Mouse (Mus musculus) kidney, adult 8-10 months (tissue): ENCODE measurements around the gene Grid2.
"Not testable (repeated sequence)": the region's sequence is repeated elsewhere in the genome, so short reads cannot be mapped to it uniquely, and the experiment has no call there.

Source experiments
- DNase-seq, 2 experiments: peaks; one replicate each; pipeline ENCODE4 v3.0.0; 2022

Gene Grid2

DNA sequence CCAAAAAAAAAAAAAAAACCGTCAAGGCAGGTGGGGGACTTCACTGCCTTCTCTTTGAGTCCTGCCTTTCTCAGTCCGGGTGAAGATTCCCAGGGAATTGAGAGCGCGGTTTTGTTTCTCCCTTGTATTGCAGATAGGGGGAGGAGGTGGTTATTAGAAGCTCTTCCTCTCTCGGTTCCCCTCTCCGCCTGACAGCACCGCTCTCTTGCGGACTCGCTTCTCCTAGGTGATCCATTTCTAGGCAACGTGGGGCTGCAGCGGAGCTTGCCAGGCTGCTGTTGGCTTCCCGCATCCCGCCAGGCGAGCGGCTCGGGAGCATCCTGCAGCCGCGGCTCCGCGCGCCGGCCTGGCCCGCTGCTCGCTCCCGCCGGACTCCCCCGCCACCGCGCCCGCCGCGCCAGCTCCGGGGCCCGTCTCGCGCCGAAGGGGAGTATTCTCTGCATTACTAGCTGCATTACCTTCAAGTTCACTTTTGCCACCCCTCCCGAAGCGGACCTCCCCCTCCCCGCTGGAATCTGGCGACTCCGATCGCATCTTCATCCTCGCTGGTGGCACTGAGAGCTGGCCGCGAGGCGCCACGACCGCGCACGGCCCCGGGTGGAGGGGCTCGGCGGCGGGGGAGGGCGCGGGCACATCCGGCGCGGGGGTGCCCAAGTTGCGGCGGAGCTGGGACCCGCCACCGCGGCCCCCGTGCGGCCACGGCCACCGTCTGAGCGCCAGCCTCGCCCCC lies at the start of gene Grid2:
Gene Grid2 (plus strand): TSS at position 51 of the 730 bp plus-strand sequence.
- DNase-seq = no peak

DNA sequence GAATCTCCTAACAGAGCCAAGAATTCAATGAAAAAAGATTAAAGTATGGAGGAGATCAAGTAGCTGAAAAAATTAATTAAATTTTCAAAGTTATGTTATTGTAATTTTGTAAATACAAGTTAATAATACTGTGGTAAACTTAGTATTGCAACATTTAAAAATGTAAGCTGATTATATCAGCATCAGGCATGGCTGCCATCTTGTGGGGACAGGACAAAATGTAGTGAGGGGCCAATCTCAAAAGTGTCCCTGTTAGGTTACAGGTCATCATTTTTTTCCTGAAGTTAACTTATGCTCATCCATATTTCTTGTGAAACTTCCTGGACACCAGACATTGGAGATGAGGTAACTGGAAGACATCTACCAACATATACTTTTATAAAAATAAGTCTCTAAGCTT lies 4.9 kb upstream of the Grid2 start:
- DNase-seq = no peak

DNA sequence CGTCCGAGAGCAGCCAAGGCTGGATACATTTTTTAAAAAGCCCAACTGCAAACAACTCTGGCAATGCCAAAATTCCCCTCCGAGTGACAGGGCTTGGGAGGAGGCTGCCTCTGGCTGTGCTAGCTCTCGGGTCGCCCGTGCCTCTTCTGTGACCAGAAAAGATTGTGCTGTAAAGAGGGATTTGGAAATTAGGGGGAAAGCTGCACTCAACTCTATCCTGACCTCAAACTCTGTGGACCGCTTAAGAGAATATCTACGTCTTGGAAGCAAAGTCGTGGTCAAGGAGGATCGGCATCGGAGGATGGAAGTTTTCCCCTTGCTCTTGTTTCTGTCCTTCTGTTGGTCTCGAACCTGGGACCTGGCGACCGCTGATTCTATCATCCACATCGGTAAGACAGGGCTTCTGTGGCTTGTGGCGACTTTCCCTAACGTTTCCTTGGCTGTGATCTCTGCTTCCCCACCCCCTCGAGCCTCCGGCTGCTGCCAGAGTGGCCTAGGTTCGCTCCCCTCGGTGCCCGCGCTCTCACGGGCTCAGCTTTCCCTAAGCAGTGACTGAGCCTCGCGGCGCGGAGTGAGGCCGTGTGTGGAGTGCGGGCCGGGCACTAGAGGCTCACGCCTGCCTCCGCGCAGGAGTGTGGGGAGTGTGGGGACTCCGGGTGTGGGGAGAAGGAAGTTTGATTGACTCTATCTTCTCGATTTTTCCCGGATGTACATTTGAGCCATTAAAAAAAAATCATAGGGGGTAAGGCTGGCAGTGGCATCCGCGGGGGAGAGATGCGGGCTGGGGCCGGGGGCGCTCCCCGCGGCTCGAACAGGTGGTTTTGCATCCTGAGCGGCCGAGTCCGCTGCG lies 1.1 kb downstream of the Grid2 start:
- no peak for DNase-seq

DNA sequence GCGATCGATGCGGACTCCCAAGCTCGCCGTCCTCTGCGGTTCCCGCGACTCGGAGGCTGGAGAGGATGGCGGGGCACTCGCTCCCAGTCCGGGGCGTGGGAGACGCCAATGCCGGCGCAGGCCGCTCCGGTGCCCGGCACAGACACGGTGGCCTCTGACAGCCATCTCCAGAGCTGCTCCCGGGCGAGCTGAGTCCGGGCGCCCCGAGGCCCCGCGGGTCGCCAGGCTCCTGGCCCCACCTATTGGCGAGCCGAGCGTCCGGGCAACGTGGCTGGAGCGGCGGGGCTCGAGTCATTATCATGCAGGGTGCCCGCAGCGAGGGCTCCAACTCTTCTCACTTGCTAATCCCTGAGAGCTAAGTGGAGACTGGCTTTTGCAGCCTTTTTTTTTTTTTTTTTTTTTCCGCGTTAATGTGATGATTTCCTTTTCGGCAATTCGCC lies 1.8 kb downstream of the Grid2 start:
- no peak for DNase-seq

DNA sequence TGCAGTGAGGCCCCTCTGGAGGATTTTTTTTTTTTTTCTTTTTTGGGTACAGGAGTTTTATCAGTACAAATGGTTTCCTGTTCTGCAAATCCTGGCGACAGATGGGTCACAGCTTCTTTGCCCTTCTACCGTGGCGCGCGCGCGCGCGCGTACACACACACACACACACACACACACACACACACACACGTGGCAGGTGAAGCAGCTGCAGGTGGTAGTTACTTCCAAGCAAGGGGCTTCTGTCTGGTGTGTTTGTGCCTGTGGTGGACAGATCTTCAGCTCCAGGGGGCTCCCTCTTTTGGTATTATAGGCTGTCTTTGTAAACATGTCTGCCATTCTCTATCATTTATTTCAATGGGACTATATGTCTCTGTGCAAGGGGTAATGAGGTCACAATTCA lies 2.2 kb downstream of the Grid2 start:
- DNase-seq = no peak

DNA sequence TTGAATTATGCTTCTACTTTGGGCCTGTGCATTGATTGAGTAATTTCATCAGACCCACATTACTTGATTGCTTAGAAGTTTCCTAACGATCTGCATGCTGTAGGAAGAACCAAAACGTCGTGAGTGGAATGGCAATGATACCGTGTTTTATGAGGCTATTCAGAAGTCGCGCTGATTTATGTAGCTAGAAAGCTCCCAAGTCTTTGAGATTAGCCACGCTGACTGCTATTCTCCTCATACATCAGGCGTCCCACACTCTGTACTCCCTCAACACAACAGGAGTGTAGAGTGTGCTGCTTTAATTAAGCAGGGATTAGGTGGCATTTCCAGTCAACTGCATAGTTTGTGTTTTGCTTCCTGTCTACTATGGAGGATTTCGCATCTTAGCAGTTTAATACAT lies 4.1 kb downstream of the Grid2 start:
- DNase-seq = no peak

DNA sequence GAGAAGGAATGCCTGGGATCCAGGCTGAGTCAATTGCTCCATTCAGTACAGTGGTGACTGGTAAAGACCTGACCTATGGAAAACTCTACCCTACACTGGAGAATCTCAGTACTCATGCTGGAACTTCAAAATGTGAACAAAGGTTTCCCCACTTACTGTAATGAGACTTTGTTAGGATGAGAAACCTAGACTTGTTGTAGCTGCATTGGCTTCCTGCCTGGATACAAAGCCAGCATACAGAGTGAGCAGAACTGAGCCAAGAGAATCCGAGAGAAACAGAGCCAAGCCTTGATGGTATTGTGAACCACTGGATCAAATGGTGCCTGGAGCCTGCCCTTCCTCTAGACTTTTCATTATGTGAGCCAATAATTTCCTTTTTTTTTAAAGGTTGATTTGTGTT lies 28.7 kb downstream of the Grid2 start:
- DNase-seq = no peak

DNA sequence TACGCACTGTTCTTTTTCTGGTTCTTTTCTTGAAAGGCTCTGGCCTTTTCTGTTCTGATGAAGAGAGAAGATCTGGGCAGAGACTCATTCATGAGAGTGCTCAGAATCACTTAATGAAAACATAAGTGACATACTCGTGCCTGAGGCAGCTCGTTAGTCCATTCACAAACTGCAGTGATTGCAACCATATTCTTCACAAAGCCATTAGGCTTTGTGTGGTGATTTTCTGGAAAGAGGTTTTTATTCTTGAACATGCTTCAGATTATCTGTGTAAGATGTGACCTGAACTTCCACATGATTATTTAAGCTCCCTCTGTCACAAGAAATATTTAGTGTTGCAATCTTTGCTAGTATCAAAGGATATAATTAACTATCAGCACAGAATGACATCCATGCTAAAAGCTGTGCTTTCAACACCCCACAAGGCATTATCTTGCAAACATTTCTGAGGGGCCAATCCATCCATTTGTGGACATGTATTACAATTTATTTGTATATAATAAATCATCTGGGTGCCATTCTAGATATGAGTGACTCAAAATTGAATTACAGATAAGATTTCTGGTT lies 86.8 kb downstream of the Grid2 start:
- DNase-seq = no peak

DNA sequence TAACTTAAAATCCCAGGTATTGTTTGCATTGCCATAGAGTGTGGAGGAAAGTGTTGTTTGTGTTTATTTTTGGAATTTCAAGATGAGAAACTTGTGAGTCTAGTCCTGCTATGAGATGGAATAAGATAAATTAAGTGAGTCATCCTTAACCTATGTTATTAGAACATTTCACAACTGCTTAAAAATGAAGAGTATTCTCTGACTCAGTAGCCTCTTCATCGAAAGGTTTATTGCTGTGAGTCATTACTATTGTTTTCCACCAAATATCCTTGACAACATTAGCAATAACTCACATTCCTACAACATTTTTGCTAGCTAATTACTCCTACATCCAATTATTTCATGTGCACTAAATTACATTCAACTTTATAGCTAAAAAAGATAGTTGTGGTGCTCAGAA lies 91.3 kb downstream of the Grid2 start:
- no peak for DNase-seq

DNA sequence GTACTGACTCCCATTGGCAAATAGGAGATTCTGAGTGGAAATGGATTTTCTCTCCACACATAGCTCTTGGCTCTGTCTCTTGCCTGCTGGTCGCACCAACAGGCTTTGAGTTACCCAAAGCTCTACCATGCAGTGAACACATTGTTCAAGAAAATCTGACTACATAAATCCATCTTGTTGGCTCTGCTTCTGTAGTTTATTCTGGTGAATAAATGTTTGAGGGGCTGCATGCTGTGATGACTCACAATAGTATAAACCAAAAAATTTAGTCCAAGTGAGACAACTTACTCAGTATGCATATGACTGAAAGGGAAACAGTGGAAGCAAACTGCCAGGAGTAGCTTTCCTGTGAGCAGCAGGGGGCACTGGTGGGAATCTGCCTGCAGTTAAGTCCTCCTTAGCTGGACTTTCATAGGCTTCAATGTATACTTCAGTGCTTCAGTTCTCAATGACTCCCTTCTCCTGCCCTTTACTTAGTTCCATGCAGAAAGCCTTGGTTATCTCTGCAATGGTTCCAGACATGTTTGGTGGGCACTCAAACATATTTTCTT lies 125.5 kb downstream of the Grid2 start:
- DNase-seq = no peak

DNA sequence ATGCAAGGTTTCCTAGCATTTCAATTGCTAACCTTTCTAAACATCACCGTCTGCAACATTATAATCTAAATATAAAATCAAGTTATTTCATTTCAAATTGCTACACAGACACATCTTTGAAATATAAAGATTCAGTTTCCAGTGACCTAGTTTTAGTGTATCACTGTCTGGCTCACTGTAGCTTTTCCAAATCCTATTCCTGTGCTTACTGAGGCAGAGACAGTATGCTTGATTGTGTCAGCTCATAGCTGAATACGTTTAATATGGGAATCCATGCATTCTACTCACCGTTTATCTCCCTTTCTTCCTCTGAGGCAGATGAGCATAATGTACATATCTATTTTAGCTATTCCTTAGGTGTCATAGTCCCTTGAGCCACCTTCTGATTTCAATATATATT lies 146.0 kb downstream of the Grid2 start:
- DNase-seq = no peak

DNA sequence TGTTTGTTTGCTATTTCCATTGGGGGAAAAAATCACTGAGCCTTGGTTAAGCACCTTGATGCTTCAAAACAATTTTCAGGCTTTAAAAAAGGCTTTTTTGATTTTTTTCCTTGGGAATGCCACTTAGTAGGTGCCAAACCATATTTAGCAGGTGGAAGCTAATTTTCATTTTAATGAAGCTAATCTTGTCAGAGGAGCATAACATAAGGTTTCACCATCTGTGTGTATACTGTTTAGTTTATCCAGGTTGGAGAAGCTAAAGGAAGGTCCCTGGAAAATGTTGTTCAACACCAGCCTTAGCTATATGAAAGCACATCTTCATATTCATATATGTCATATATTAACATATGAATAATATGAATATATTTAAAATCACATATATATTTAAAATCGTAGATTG lies 161.9 kb downstream of the Grid2 start:
- no peak for DNase-seq

DNA sequence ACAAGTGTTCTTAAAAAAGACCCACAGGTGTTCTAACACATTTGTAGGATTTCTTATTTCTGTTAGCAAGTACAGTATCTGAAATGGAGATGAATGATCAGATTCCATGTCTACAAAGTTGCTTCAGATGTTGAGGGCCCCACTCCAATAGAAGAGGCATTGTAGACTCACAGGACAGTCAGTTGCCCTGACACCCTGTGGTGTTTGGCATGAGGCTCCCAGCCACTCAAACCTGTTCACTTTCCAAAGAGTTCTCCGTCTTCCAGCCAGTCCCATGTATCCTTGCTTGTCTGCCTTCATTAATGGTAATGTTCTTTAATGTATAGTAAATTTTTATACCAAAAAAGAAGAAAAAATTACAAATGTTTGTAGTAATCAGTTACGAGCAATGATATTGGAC lies 177.1 kb downstream of the Grid2 start:
- no peak for DNase-seq

DNA sequence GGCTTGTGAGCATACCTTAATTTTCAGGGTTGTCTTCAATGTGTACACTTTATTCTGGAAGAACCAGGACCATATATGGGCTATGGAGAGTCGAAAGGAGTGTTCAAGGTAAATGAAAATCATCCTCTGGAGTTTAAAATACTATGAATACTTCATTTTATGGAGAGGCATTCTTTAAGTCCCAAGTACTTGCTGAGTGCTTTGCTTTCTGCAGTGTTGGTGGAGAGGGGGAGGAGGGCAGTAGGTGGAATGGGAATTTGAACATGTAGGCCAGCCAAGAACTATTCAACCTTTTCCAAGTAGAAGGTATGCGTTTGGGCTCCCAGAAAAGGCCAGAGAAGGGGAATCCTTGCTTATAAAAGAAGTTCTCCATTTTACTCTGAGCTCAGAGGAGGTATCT lies 192.5 kb downstream of the Grid2 start:
- DNase-seq = no peak

DNA sequence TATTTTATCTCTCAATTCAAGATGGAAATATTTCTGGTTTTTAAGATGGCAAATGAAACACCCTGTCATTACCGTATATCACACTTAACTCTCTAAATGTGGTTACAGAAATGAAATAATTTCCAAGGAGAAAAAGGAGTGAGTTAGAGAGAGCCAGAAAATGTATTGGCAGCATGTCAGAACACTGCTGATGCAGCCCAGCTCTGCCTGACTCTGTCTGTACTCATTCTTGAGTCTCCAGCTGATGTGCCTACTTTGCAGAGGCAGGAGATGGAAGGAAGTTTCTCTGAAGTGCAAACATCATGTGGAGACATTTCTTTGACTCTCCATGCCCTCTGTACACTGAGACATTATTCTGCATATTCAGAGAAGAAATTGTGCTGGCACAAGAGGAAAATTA lies 226.5 kb downstream of the Grid2 start:
- no peak for DNase-seq

DNA sequence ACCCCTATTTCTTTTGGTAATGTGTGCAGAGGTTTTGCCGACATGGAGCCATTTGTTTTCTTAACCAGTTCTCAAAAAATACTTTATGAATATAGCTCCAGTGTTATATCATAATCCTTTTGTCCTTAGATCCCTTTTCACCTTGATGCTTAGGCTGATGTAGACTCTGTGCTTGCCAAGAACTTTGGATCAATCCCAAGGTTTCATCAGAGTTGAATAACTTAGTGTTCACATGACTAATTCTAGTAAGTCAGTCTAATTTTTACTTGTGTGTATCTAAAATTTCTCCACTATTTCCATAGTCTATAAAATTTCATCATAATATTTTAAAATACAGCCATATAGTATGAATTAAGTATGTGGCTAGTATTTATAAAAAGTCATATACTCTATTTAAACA lies 259.3 kb downstream of the Grid2 start:
- DNase-seq = no peak

DNA sequence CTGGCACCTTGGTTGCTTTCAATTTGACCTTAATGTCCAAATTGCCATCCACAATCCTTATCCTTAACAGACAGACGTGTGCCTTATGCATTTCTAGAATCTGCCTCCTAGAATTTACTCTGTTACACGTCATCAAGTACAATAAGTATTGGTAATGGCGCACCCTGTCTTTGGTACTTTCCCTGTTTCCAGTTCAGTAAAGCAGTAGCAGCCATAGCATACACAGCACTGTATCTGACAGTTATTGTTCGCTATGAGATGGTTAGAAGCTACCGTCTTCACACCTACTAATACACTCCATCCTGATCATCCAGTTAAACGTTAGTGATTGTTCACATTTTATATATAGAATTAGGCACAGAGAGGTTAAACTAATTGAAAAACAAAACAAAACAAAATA lies 260.3 kb downstream of the Grid2 start:
- DNase-seq = no peak

DNA sequence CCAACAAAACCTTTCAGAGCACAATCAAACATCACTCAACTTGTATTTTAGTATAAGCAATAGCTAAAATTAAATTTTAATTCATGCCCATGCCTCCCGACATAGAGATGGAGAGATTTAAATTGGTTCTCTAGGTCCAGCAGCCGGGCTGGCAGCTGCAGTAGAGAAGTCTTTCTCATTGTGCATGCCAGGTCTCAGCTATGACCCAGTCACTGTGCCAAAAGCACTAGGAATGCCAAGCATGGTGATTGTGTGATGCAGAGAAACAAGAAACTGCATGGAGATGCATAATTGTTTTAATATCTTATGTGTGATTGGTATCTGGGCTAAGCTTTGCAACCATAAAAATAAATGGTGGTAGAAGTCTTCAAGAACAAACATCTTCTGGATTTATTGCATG lies 276.1 kb downstream of the Grid2 start:
- DNase-seq = no peak

DNA sequence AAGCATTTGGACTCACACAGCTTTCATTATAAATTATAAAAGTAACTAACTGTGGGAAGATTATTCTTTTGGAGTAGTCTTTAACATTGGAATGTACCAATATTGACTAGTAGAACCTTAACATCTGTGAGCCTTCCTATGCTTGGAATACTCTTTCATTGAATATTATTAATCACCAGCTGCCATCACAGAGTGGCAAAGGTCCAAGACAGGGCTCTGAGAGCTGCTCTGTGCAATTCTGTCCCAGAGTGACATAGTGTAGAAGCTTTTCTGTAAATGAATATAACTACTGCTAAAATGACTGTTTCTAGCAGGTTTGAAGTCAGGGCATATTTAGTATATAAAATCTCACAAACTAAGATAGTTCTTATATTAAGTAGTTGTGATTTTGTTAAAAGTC lies 277.2 kb downstream of the Grid2 start:
- DNase-seq = no peak

DNA sequence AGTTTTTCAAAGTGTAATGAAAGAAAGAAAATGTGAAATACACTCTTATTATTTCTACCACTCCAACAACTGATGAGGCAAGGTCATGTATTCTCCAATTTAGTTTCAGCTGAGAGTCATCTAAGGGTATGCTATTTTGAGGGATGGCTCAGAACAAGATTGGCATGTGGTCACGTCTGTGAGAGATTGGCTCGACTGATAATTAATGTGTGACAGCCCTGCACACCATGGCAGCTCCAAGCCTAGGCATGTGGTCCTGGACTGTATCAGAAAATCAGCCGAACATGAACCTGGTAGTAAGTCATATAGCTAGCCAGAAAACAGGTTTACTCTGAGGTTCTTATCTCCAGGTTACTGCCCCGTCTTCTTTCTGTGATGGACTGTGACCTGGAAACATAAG lies 292.1 kb downstream of the Grid2 start:
- no peak for DNase-seq

DNA sequence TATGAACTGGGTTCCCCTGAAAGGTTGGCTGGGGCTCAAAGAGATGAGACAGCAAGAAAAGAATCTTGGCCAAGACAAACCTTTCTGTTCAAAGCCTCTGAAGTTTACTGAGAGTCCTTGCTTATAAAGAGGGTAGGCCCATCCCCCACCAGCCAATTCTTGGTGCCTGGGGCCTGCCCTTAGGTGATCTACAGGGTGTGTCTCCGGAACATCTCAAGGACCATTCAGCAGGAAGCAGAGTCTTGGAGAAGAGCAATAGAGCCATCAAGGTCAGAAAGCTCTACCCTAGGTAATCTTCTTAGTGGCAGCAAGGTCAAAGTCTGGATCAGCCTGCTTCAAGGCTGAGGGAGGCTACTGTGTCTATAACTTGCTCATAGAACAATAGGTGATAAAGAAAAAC lies 313.1 kb downstream of the Grid2 start:
- not testable (repeated sequence) for DNase-seq

DNA sequence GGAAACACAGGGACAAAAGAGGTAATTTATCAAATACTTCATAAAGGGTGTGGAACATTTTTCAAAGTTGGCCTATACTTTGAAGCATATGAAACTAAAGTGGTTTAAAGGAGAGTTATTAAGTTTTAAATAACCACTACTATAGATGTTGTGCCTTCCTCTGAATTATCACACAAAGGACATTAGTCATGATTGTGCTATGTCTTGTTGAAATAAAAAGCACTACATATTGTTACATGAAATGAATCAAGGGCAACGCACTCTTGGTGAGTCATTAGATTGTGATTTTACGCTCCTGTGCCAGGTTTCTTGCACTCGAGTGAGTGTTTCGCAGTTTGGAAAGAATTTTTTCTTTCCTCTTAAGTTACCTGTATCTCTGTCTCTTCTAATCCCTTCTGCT lies 335.0 kb downstream of the Grid2 start:
- DNase-seq = no peak

DNA sequence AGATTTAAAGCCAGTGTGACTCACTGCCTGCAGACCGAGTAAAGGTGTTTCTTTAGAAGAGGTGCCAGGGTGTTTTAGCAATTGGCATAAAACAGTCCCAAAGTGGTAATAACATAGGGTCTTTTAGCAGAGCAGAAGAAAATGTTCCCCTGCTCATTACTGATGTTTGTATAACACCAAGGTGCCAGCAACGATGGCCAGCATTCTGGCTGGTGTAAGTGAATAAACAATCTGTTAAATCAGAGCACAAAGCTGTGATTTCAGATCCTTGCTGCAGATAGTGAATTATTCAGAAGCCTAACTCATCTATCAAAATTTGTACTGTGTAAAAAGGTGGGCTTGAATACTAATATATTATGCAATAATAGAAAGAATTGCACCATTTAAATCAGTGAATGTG lies 353.9 kb downstream of the Grid2 start:
- DNase-seq = no peak

DNA sequence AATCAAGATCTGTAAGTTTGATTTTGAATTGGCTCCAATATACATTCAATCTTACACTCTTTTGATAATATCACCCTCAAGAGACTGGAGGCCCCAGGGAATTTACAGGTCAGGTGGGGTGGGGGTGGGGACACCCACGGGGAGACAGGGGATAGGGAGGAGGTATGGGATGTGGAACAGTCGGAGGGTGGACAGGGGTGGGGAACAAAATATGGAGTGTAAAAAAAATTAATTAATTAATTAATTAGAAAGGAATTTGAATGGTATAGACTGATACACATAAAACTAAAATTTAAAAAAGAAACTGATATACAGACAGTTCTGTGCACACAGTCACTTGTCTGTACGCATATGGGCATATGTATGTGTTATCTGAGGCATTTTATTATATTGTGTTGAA lies 380.3 kb downstream of the Grid2 start:
- no peak for DNase-seq
